Mouse (Mus musculus): ENCODE results near the gene Rnf123.

Gene Rnf123

GRCm38 (mm10) chr9:108104766-108105548, 21.8 kb upstream of the Rnf123 start:
- peak; percentile 86 for DNase-seq (ENCODE audit: low read depth, low spot score)

GRCm38 (mm10) chr9:108099619-108100018, 16.5 kb upstream of the Rnf123 start:
- no peak for DNase-seq (ENCODE audit: low read depth, low spot score)

GRCm38 (mm10) chr9:108095949-108096712, 13.0 kb upstream of the Rnf123 start:
- no peak for DNase-seq (ENCODE audit: low read depth, low spot score)

GRCm38 (mm10) chr9:108095518-108095917, 12.4 kb upstream of the Rnf123 start:
- DNase-seq (ENCODE audit: low read depth, low spot score): peak; percentile 75

GRCm38 (mm10) chr9:108094998-108095411, 11.9 kb upstream of the Rnf123 start:
- DNase-seq (ENCODE audit: low read depth, low spot score): peak; percentile 71

GRCm38 (mm10) chr9:108094184-108094941, 11.2 kb upstream of the Rnf123 start, which contains the start of gene Apeh:
Gene Apeh, minus strand, starts transcription at chr9:108094606.
- peak; percentile 98 for DNase-seq (ENCODE audit: low read depth, low spot score)

- peak; percentile 35 for DNase-seq (ENCODE audit: low read depth, low spot score)
Measured at GRCm38 (mm10) chr9:108093586-108093985, 10.4 kb upstream of the Rnf123 start.

GRCm38 (mm10) chr9:108090611-108091120, 7.5 kb upstream of the Rnf123 start:
- DNase-seq (ENCODE audit: low read depth, low spot score): no peak

GRCm38 (mm10) chr9:108085261-108085660, 2.1 kb upstream of the Rnf123 start:
- DNase-seq (ENCODE audit: low read depth, low spot score): no peak

GRCm38 (mm10) chr9:108083561-108083960, 415 bp upstream of the Rnf123 start:
- DNase-seq (ENCODE audit: low read depth, low spot score): no peak

GRCm38 (mm10) chr9:108082549-108082948, 597 bp downstream of the Rnf123 start:
- DNase-seq (ENCODE audit: low read depth, low spot score): no peak

- DNase-seq (ENCODE audit: low read depth, low spot score): no peak
Measured at GRCm38 (mm10) chr9:108080168-108080567, 3.0 kb downstream of the Rnf123 start, which contains the start of gene Mst1. Gene Mst1, plus strand, starts transcription at chr9:108080436.

GRCm38 (mm10) chr9:108073141-108073930, 9.8 kb downstream of the Rnf123 start:
- DNase-seq (ENCODE audit: low read depth, low spot score): no peak

GRCm38 (mm10) chr9:108072481-108072924, 10.6 kb downstream of the Rnf123 start:
- DNase-seq (ENCODE audit: low read depth, low spot score): no peak

- DNase-seq (ENCODE audit: low read depth, low spot score): no peak
Measured at GRCm38 (mm10) chr9:108071801-108072200, 11.3 kb downstream of the Rnf123 start.

GRCm38 (mm10) chr9:108069529-108069928, 13.6 kb downstream of the Rnf123 start:
- DNase-seq (ENCODE audit: low read depth, low spot score): no peak

- DNase-seq (ENCODE audit: low read depth, low spot score): no peak
Measured at GRCm38 (mm10) chr9:108069007-108069406, 14.1 kb downstream of the Rnf123 start.

- DNase-seq (ENCODE audit: low read depth, low spot score): peak; percentile 77
Measured at GRCm38 (mm10) chr9:108067900-108068299, 15.2 kb downstream of the Rnf123 start.

- DNase-seq (ENCODE audit: low read depth, low spot score): no peak
Measured at GRCm38 (mm10) chr9:108067199-108067598, 15.9 kb downstream of the Rnf123 start.

GRCm38 (mm10) chr9:108065491-108066011, 17.6 kb downstream of the Rnf123 start:
- peak; percentile 52 for DNase-seq (ENCODE audit: low read depth, low spot score)

All from A20 (cell line).